Mouse (Mus musculus) intestine, postnatal 0 days (tissue): Measurements from ENCODE around the gene Glb1l. TPM values are rescaled to one million over a fixed set of nuclear protein-coding genes. Genes with fewer than 3 reads are reported as not detected.

Source experiments
- ATAC-seq: fragments of 200-750 bp; cut with Nextera tagmentation; 2 replicates; pipeline ENCODE4 v1.8.0; 2017; ENCODE audit warnings: mild to moderate bottlenecking, moderate TSS enrichment, moderate library complexity
- H3K27ac ChIP-seq: fragments of 300-500 bp; sonication (generic); 2 replicates; pipeline ENCODE4 v1.5.1; 2014; ENCODE audit warnings: mild to moderate bottlenecking, low read depth, low read length, moderate library complexity
- H3K27me3 ChIP-seq: fragments of 300-500 bp; sonication (generic); replicated peaks from 2 replicates; pipeline ENCODE4 v1.6.1; 2014; ENCODE audit warnings: low read length, mixed read lengths; ENCODE audit not compliant: control insufficient read depth, insufficient read depth
- H3K36me3 ChIP-seq: fragments of 300-500 bp; sonication (generic); 2 replicates; pipeline ENCODE4 v1.6.1; 2014; ENCODE audit warnings: mild to moderate bottlenecking, moderate library complexity; ENCODE audit not compliant: control insufficient read depth, insufficient read depth
- H3K4me1 ChIP-seq: fragments of 300-500 bp; sonication (generic); replicated peaks from 2 replicates; pipeline ENCODE4 v1.6.1; 2014; ENCODE audit warnings: antibody characterized with exemption, low read length, mixed read lengths; ENCODE audit not compliant: control insufficient read depth, insufficient read depth
- H3K4me2 ChIP-seq: fragments of 300-500 bp; sonication (generic); replicated peaks from 2 replicates; pipeline ENCODE4 v1.6.1; 2014; ENCODE audit warnings: low read depth, mild to moderate bottlenecking, moderate library complexity
- H3K4me3 ChIP-seq: fragments of 300-500 bp; sonication (generic); 2 replicates; pipeline ENCODE4 v1.5.1; 2014; ENCODE audit warnings: low read depth, low read length
- H3K9ac ChIP-seq: fragments of 300-500 bp; sonication (generic); 2 replicates; pipeline ENCODE4 v1.6.1; 2014; ENCODE audit warnings: mild to moderate bottlenecking, low read depth, low read length
- H3K9me3 ChIP-seq: fragments of 300-500 bp; sonication (generic); 2 replicates; pipeline ENCODE4 v1.6.1; 2016; ENCODE audit warnings: mixed run types; ENCODE audit not compliant: control insufficient read depth
- CTCF ChIP-seq: sonication (generic); IDR thresholded peaks from 2 replicates; pipeline ENCODE4 v1.5.1; 2016; ENCODE audit warnings: low read depth, mild to moderate bottlenecking, control low read depth, antibody characterized with exemption, moderate library complexity
- WGBS: fragments of 180-500 bp; shearing (Covaris S2); extraction: QIAGEN DNeasy Blood & Tissue Kit; methylation state at CpG from one replicate; pipeline ENCODE4 v1.1.7; 2014; 5-methylcytosine and 5-hydroxymethylcytosine counted together
- polyA plus RNA-seq: library from polyadenylated mRNA; unstranded; fragments of >200 nt; fragmentation: Nextera tagmentation; extraction: Ambion mirVana; gene quantifications from 2 replicates; pipeline ENCODE4 v1.2.1, GENCODE M21; 2015

Glb1l gene
- polyA plus RNA-seq, 1 experiment from 2014 or later: 3.6 TPM

DNA sequence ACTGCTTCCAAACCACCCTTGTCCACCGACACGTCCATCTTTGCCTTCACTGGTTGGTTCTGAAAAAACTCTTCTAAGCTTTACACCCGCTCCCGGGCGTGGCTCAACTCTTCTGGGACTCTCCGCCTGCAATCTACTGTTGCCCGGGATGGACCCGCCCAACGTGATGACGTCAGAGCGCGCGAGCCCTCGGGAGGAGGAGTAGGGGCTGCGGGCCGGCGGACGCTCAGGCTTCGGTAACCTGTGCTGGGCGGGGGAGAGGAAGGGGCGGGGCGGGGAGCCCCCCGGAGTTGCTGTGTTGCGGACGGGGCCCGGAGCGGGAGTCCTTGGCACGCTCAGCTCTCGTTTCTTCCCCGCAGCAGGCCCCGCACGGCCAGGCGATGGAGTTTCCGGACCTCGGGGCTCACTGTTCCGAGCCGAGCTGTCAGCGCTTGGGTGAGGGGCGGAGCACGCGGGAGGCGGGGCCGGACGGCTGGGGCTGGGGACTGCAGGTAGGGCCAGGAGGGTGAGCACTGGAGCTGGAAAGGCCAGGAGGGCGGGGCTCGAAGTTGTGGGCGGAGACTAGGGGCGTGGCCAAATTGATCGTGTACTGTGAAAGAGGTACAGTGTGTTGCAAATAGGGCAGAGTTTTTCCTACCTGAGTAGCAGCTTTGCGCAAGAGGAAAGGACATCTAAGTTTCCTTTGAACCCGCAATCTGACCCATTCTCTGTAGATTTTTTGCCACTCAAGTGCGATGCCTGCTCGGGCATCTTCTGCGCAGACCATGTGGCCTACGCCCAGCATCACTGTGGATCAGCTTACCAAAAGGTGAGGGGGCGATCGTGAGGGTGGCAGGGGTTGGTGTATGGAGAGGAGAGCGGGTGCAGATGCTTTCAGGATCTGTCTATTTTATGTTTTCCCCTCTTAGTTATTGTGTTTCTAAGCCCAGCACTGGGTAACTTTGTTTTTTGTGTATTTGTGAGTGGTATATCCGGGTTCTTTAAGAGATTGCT is 41.8 kb downstream of the Glb1l start, which contains the start of gene Zfand2b:
Zfand2b (plus strand) TSS at position 175 of the 993 bp plus-strand sequence.
- Histone ChIP-seq H3K4me1 (peaks cover 7% of the 10 kb centered on the region; the same call in 1 of the 2 replicates), H3K4me2 (peak within 1 kb of the TSS; percentile 68), H3K4me3 (peak within 1 kb of the TSS; percentile 84), H3K9ac (peak within 1 kb of the TSS; percentile 69), H3K27me3 (no peaks in the 10 kb centered on the region), H3K27ac (peak within 1 kb of the TSS; percentile 91), H3K36me3 (peaks cover 39% of the 10 kb centered on the region), H3K9me3 (no peaks in the 10 kb centered on the region)
- under 1% methylated on average over 59 of the region's 59 CpGs for WGBS
- 0 out of 2 replicates have a peak, but pooled peaks have one; percentile 32 for TF ChIP-seq CTCF
- ATAC-seq: peak; percentile 99

DNA sequence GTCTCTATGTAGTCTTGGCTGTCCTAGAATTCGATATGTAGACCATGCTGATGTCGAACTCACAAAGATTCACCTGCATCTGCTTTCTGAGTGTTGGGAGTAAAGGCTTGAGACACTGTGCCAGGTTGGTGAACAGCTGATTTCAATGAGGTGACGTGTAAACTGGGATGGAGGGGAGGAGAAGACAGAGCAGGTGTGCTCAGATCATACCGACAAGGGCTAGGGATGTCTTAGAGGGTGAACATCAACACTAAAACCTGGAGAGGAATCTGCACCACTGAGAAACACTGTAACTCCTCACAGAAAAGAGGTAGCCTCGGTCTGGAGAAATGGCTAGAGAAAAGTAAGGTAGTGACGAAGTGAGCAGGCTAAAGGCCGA is 42.5 kb downstream of the Glb1l start:
- Histone ChIP-seq H3K4me3 (peak overlapping the region; percentile 84), H3K4me2 (peak overlapping the region; percentile 68), H3K9me3 (no peaks in the 10 kb centered on the region), H3K9ac (peak overlapping the region; percentile 69; the same call in 1 of the 2 replicates), H3K4me1 (peaks cover 7% of the 10 kb centered on the region; the same call in 1 of the 2 replicates), H3K27ac (no peak overlapping the region), H3K27me3 (no peaks in the 10 kb centered on the region), H3K36me3 (peaks cover 35% of the 10 kb centered on the region)
- WGBS: 9% methylated on average over 7 of the region's 7 CpGs
- ATAC-seq: 0 out of 2 replicates have a peak, but pooled peaks have one; percentile 0
- TF ChIP-seq CTCF: no peak

DNA sequence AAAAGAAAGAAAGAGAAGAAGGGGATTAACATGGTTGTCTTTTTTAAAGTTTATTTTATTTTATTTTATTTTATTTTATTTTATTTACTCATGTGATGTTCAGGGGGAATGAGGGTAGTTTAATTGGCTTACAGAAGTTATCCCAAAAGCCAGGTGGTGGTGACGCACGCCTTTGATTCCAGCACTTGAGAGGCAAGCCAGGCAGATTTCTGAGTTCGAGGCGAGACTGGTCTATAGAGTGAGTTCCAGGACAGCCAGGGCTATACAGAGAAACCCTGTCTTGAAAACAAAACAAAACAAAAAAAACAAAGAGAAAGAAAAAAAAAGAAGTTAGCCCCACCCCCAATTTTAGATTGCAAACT is 50.4 kb downstream of the Glb1l start:
- 83% methylated on average over 4 of the region's 4 CpGs for WGBS
- H3K4me1 ChIP-seq: no peaks in the 10 kb centered on the region
- H3K4me3 ChIP-seq: no peak overlapping the region
- H3K36me3 ChIP-seq: no peaks in the 10 kb centered on the region
- no peaks in the 10 kb centered on the region for H3K9me3 ChIP-seq
- H3K9ac ChIP-seq: no peak overlapping the region
- ATAC-seq: no peak
- no peak overlapping the region for H3K27ac ChIP-seq
- H3K27me3 ChIP-seq: no peaks in the 10 kb centered on the region
- no peak for TF ChIP-seq CTCF
- no peak overlapping the region for H3K4me2 ChIP-seq

DNA sequence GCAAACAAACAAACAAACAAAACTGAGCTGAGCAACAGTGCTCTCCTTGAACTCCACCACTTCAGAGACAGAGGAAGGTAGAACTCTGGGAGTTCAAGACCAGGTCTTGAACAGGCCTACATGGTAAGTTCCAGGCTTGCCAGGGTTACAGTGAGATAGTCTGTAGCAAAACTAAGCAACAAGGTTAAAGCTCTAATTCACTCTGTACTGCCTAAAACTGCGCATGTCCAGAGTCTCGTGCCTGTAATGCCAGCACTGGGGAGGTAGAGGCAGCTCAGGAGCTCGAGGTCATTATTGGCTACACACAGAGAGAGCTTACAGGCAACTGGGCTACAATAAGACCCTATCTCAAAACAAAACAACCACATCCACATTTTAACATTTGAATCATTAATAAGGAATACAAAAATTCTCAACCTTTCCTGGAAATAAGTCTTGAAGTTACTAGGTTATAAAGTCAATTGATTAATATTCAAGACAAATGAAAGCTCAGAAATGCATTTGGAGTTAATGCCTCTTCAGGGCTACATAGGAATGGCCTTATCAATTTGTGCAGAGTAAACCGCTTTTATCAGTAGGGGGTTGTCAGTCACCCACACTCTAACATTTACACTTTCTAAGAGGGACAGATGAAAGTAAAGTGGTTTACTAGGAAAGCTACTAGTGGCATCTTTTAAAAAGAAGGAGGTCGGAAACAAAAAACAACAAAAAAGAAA is 50.9 kb downstream of the Glb1l start:
- Histone ChIP-seq H3K4me2 (no peak overlapping the region), H3K4me1 (no peaks in the 10 kb centered on the region), H3K9ac (no peak overlapping the region), H3K27ac (no peak overlapping the region), H3K9me3 (no peaks in the 10 kb centered on the region), H3K4me3 (no peak overlapping the region), H3K36me3 (no peaks in the 10 kb centered on the region), H3K27me3 (no peaks in the 10 kb centered on the region)
- TF ChIP-seq CTCF: no peak
- no peak for ATAC-seq
- WGBS: 61% methylated on average over 5 of the region's 5 CpGs

DNA sequence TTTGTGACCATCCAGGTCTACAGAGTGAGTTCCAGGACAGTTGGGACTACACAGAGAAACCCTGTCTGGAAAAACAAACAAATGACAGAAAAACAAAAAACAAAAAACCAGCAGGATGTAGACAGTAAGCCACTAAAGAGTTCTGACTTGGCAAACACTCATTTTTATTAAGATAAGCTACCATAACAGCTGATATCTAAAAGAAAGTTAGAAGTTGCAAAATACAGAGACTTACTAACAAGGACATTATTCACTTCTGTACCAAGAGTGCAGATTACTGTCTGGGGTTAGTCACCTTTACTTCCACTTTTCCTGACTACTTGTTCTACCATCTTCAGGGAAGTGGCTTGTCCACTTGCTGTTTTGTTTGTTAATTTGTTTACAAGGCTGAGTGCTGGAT is 51.6 kb downstream of the Glb1l start:
- TF ChIP-seq CTCF: no peak
- Histone ChIP-seq H3K27me3 (no peaks in the 10 kb centered on the region), H3K36me3 (no peaks in the 10 kb centered on the region), H3K9me3 (no peaks in the 10 kb centered on the region), H3K4me2 (no peak overlapping the region), H3K4me1 (no peaks in the 10 kb centered on the region), H3K4me3 (no peak overlapping the region), H3K9ac (no peak overlapping the region), H3K27ac (no peak overlapping the region)
- ATAC-seq: no peak

DNA sequence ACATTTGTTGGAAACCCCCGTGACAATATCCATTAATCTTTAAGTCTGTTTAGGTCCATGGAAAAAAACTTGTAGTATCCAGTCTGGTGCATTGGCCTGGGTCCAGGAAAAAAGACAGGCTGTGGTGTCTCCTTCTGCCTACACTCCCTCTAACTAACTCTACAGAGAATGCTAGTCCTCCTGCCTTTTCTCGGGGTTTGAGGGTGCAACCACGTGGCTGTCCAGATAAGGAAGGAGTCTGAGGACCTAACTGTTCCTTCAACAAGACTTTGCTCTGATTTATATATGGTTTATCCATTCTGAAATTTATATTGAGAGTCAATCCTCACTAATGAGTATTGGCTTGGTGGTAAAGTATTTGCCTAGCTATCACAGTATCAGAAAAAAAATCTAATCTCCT is 54.8 kb downstream of the Glb1l start:
- H3K27me3 ChIP-seq: no peaks in the 10 kb centered on the region
- H3K9ac ChIP-seq: no peak overlapping the region
- no peak overlapping the region for H3K27ac ChIP-seq
- 46% methylated on average over 3 of the region's 3 CpGs for WGBS
- H3K36me3 ChIP-seq: no peaks in the 10 kb centered on the region
- TF ChIP-seq CTCF: no peak
- ATAC-seq: no peak
- no peaks in the 10 kb centered on the region for H3K4me1 ChIP-seq
- H3K4me2 ChIP-seq: no peak overlapping the region
- H3K4me3 ChIP-seq: no peak overlapping the region
- no peaks in the 10 kb centered on the region for H3K9me3 ChIP-seq
